Mouse (Mus musculus) CH12.LX (cell line): ENCODE measurements around the gene Znhit1. TPM values are rescaled to one million over a fixed set of nuclear protein-coding genes. Genes with fewer than 3 reads are reported as not detected.
A peak's percentile ranks its signal among the peaks of the same experiment; 100 is the strongest.

Source experiments
- DNase-seq: peaks from one replicate; pipeline ENCODE4 v3.0.0-alpha.2; 2013; ENCODE audit errors: extremely low read depth
- H3K27ac ChIP-seq: 2 replicates; pipeline ENCODE4 v1.5.1; 2012; ENCODE audit warnings: low read depth, mild to moderate bottlenecking, control low read depth, moderate library complexity; ENCODE audit not compliant: insufficient read depth
- H3K27me3 ChIP-seq: replicated peaks from 2 replicates; pipeline ENCODE3; 2012; ENCODE audit warnings: inconsistent platforms
- H3K36me3 ChIP-seq, 2 experiments: replicated peaks in 1 of 2; 2 replicates each; pipeline versions ENCODE3 to v1.6.1; 2012; ENCODE audit warnings: inconsistent platforms in 1 of 2, low read length in 1 of 2, mild to moderate bottlenecking in 1 of 2, mixed read lengths in 1 of 2, moderate library complexity in 1 of 2; ENCODE audit not compliant: control insufficient read depth in 1 of 2, insufficient read depth in 1 of 2
- H3K4me1 ChIP-seq, 2 experiments: 2 replicates each; pipeline ENCODE4 v1.6.1; 2012; ENCODE audit warnings: inconsistent platforms in 1 of 2, moderate library complexity in 1 of 2; ENCODE audit not compliant: insufficient read depth in 2 of 2, control insufficient read depth in 1 of 2
- H3K4me2 ChIP-seq: 2 replicates; pipeline ENCODE4 v1.6.1; 2012; ENCODE audit warnings: low read depth, mild to moderate bottlenecking, control low read depth; ENCODE audit not compliant: poor library complexity, insufficient read depth, severe bottlenecking
- H3K4me3 ChIP-seq, 3 experiments: fragments of 150-350 bp in 1 of 3; sonication (generic) in 1 of 3; replicated peaks in 1 of 3; 2 replicates each; pipeline versions ENCODE3 to v1.5.1; 2011 to 2012; ENCODE audit warnings: low read depth in 2 of 3, low read length in 2 of 3, mild to moderate bottlenecking in 2 of 3, moderate library complexity in 2 of 3, control low read depth in 1 of 3, improper control_type of control experiment in 1 of 3, inconsistent platforms in 1 of 3, mixed read lengths in 1 of 3; ENCODE audit not compliant: poor library complexity in 1 of 3
- H3K79me2 ChIP-seq: replicated peaks from 2 replicates; pipeline ENCODE4 v1.6.1; 2012; ENCODE audit warnings: mild to moderate bottlenecking, moderate library complexity; ENCODE audit not compliant: control insufficient read depth, poor library complexity, insufficient read depth, severe bottlenecking; ENCODE audit errors: extremely low read depth
- H3K9ac ChIP-seq: 2 replicates; pipeline ENCODE4 v1.6.1; 2012; ENCODE audit warnings: low read depth, mild to moderate bottlenecking, control low read depth, moderate library complexity; ENCODE audit not compliant: insufficient read depth
- H3K9me3 ChIP-seq: replicated peaks from 2 replicates; pipeline ENCODE3; 2012; ENCODE audit warnings: low read length, inconsistent platforms, mixed read lengths
- BHLHE40 ChIP-seq: IDR thresholded peaks from 2 replicates; pipeline ENCODE4 v1.6.1; 2011; ENCODE audit warnings: mild to moderate bottlenecking, low read depth, low read length, improper control_type of control experiment
- CHD1 ChIP-seq: IDR thresholded peaks from 2 replicates; pipeline ENCODE4 v1.6.1; 2012; ENCODE audit warnings: low read depth, low read length, improper control_type of control experiment, inconsistent platforms
- CHD2 ChIP-seq: IDR thresholded peaks from 2 replicates; pipeline ENCODE4 v1.6.1; 2011; ENCODE audit warnings: low read length, improper control_type of control experiment
- CTCF ChIP-seq, 2 experiments: IDR thresholded peaks in 1 of 2; conservative IDR thresholded peaks in 1 of 2; 2 replicates each; pipeline ENCODE4 v1.5.1; 2011 to 2012; ENCODE audit warnings: low read depth in 2 of 2, low read length in 2 of 2, improper control_type of control experiment in 1 of 2, inconsistent platforms in 1 of 2, mild to moderate bottlenecking in 1 of 2, moderate library complexity in 1 of 2
- E2F4 ChIP-seq: IDR thresholded peaks from 2 replicates; pipeline ENCODE4 v1.6.1; 2011; ENCODE audit warnings: low read depth, low read length, improper control_type of control experiment; ENCODE audit not compliant: insufficient replicate concordance
- ELF1 ChIP-seq: IDR thresholded peaks from 2 replicates; pipeline ENCODE4 v1.6.1; 2014; ENCODE audit warnings: low read depth, mild to moderate bottlenecking, inconsistent platforms, low read length, improper control_type of control experiment
- EP300 ChIP-seq: IDR thresholded peaks from 2 replicates; pipeline ENCODE4 v1.6.1; 2011; ENCODE audit warnings: low read length, improper control_type of control experiment
- ETS1 ChIP-seq: conservative IDR thresholded peaks from 2 replicates; pipeline ENCODE4 v1.6.1; 2012; ENCODE audit warnings: low read depth, mild to moderate bottlenecking, inconsistent platforms, low read length, improper control_type of control experiment, moderate library complexity
- HCFC1 ChIP-seq: IDR thresholded peaks from 2 replicates; pipeline ENCODE4 v1.6.1; 2012; ENCODE audit warnings: low read depth, mild to moderate bottlenecking, inconsistent platforms, low read length, improper control_type of control experiment
- IRF4 ChIP-seq: IDR thresholded peaks from 2 replicates; pipeline ENCODE4 v1.6.1; 2014; ENCODE audit warnings: low read depth, mild to moderate bottlenecking, inconsistent platforms, low read length, improper control_type of control experiment
- JUN ChIP-seq: IDR thresholded peaks from 2 replicates; pipeline ENCODE4 v1.6.1; 2011; ENCODE audit warnings: low read depth, mild to moderate bottlenecking, low read length, improper control_type of control experiment, moderate library complexity; ENCODE audit not compliant: insufficient read depth
- MAFK ChIP-seq: IDR thresholded peaks from 2 replicates; pipeline ENCODE4 v1.6.1; 2011; ENCODE audit warnings: low read length, improper control_type of control experiment; ENCODE audit not compliant: insufficient replicate concordance
- MAX ChIP-seq: IDR thresholded peaks from 2 replicates; pipeline ENCODE4 v1.6.1; 2011; ENCODE audit warnings: low read length, improper control_type of control experiment
- MAZ ChIP-seq: IDR thresholded peaks from 2 replicates; pipeline ENCODE4 v1.6.1; 2012; ENCODE audit warnings: low read depth, mild to moderate bottlenecking, inconsistent platforms, low read length, improper control_type of control experiment, moderate library complexity
- NELFE ChIP-seq: IDR thresholded peaks from 2 replicates; pipeline ENCODE4 v1.6.1; 2011; ENCODE audit warnings: low read depth, low read length, improper control_type of control experiment
- PAX5 ChIP-seq: IDR thresholded peaks from 2 replicates; pipeline ENCODE4 v1.6.1; 2012; ENCODE audit warnings: low read length, inconsistent platforms, mixed read lengths
- POLR2AphosphoS2 ChIP-seq: IDR thresholded peaks from 2 replicates; pipeline ENCODE4 v1.6.1; 2011; ENCODE audit warnings: low read depth, low read length, improper control_type of control experiment
- RAD21 ChIP-seq: IDR thresholded peaks from 2 replicates; pipeline ENCODE4 v1.6.1; 2011; ENCODE audit warnings: low read depth, mild to moderate bottlenecking, low read length, improper control_type of control experiment, moderate library complexity
- RCOR1 ChIP-seq: conservative IDR thresholded peaks from 2 replicates; pipeline ENCODE4 v1.6.1; 2012; ENCODE audit warnings: low read depth, mild to moderate bottlenecking, inconsistent platforms, low read length, improper control_type of control experiment
- TBP ChIP-seq: conservative IDR thresholded peaks from 2 replicates; pipeline ENCODE4 v1.6.1; 2011; ENCODE audit warnings: low read depth, low read length, improper control_type of control experiment
- USF2 ChIP-seq: conservative IDR thresholded peaks from 2 replicates; pipeline ENCODE4 v1.6.1; 2011; ENCODE audit warnings: low read depth, low read length, improper control_type of control experiment
- ZMIZ1 ChIP-seq: IDR thresholded peaks from 2 replicates; pipeline ENCODE4 v1.6.1; 2012; ENCODE audit warnings: low read depth, mild to moderate bottlenecking, inconsistent platforms, low read length, improper control_type of control experiment
- ZNF384 ChIP-seq: IDR thresholded peaks from 2 replicates; pipeline ENCODE4 v1.6.1; 2012; ENCODE audit warnings: low read depth, low read length, improper control_type of control experiment, inconsistent platforms
- dilution Hi-C: fragments of 300-500 bp; cut with MboI; formaldehyde crosslinking; loops from 2 replicates; pipeline ENCODE4 v1.14.3; 2020; ENCODE audit warnings: low sequenced_read_pairs; ENCODE audit not compliant: extremely low pct_unique_long_range_greater_than_20kb, extremely low pct_ligation_motif_present
- in situ Hi-C: fragments of 300-500 bp; cut with MboI; formaldehyde crosslinking; loops from 3 replicates; pipeline ENCODE4 v1.14.3; 2019; ENCODE audit warnings: low sequenced_read_pairs, low pct_ligation_motif_present, low pct_unique_long_range_greater_than_20kb, mixed read lengths
- polyA plus RNA-seq: library from polyadenylated mRNA; unstranded; fragments of >175 nt; gene quantifications from 2 replicates; pipeline ENCODE4 v1.2.1, GENCODE M21; 2012; ENCODE audit warnings: low read depth; ENCODE audit not compliant: insufficient read length
- total RNA-seq, 2 experiments: library from RNA; depleted of rRNA; stranded (reverse); fragments of 300-350 nt in 1 of 2; fragments of >200 nt in 1 of 2; gene quantifications; 2 replicates each; pipeline ENCODE4 v1.2.3; 2012 to 2014

Gene Znhit1
- total and polyA plus RNA-seq, 3 experiments = 39.6 to 99.2 (median 60.1) TPM

- H3K4me1 ChIP-seq = peaks cover 5 to 19% of the 10 kb centered on the region in 2 experiments; a peak in 2 of 4 replicates
- H3K36me3 ChIP-seq = peaks cover 41 to 67% of the 10 kb centered on the region in 2 experiments
- no peak for DNase-seq
- H3K9ac ChIP-seq = no peak overlapping the region
- H3K9me3 ChIP-seq = no peaks in the 10 kb centered on the region
- H3K79me2 ChIP-seq = peaks cover 2% of the 10 kb centered on the region; the same call in 1 of the 2 replicates
- no peaks in the 10 kb centered on the region for H3K27me3 ChIP-seq
- dilution Hi-C loops = no loop called here
- H3K27ac ChIP-seq = no peak overlapping the region
- H3K4me2 ChIP-seq = no peak overlapping the region
- TF ChIP-seq IRF4 (no peak), MAZ (no peak), BHLHE40 (no peak), RAD21 (no peak), EP300 (no peak), USF2 (no peak), CTCF (conservative IDR thresholded peaks at IDR 0.05 in 1 of 2, IDR thresholded peaks at IDR 0.05 in 1 of 2; ENCODE audit: low read depth in 2 of 2, low read length in 2 of 2) (no peak), ETS1 (no peak), NELFE (no peak), ELF1 (no peak), PAX5 (no peak), ZNF384 (no peak)
- TF ChIP-seq, all 38 proteins: peak for 0
- in situ Hi-C loops = no loop called here
- H3K4me3 ChIP-seq = no peak overlapping the region
Measured at GRCm38 (mm10) chr5:136989801-136990200, 2.0 kb upstream of the Znhit1 start.

- dilution Hi-C loops (no loop called here), in situ Hi-C loops (no loop called here)
- no peak overlapping the region for H3K9ac ChIP-seq
- H3K36me3 ChIP-seq = peaks cover 44 to 67% of the 10 kb centered on the region in 2 experiments
- H3K27me3 ChIP-seq = no peaks in the 10 kb centered on the region
- DNase-seq = no peak
- no peak overlapping the region for H3K4me3 ChIP-seq
- peaks cover 2% of the 10 kb centered on the region; the same call in 1 of the 2 replicates for H3K79me2 ChIP-seq
- H3K4me1 ChIP-seq = peaks cover 5 to 19% of the 10 kb centered on the region in 2 experiments; a peak in 2 of 4 replicates
- no peak overlapping the region for H3K27ac ChIP-seq
- no peaks in the 10 kb centered on the region for H3K9me3 ChIP-seq
- TF ChIP-seq E2F4 (no peak), ELF1 (no peak), POLR2AphosphoS2 (no peak), JUN (no peak), IRF4 (no peak), CHD1 (no peak), MAFK (no peak), TBP (no peak), PAX5 (no peak), USF2 (no peak), MAZ (no peak), RCOR1 (no peak), ZMIZ1 (no peak), CHD2 (no peak), HCFC1 (no peak), BHLHE40 (no peak), MAX (no peak)
- H3K4me2 ChIP-seq = peak overlapping the region; percentile 78; the same call in 1 of the 2 replicates
Measured at GRCm38 (mm10) chr5:136988420-136988819, 599 bp upstream of the Znhit1 start.
